Mouse (Mus musculus) thymus, adult 18-20 months (tissue): ENCODE results near the gene Defb15.
"Not testable (repeated sequence)": the region's sequence is repeated elsewhere in the genome, so short reads cannot be mapped to it uniquely, and the experiment has no call there.

ENCODE experiments used
- DNase-seq, 2 experiments: peaks; one replicate each; pipeline ENCODE4 v3.0.0; 2022; ENCODE audit warnings: mixed read lengths in 2 of 2

Defb15 gene

GRCm38 (mm10) chr8:21932610-21933009 is at the start of gene Defb15:
Gene Defb15 (minus strand): TSS chr8:21932710.
- DNase-seq, result no peak

- DNase-seq, result no peak
Observed at GRCm38 (mm10) chr8:21981664-21982337, 49.3 kb upstream of the Defb15 start.

GRCm38 (mm10) chr8:21978193-21978592 is 45.7 kb upstream of the Defb15 start:
- no peak for DNase-seq

- no peak for DNase-seq
Observed at GRCm38 (mm10) chr8:21969475-21969874, 37.0 kb upstream of the Defb15 start, which contains the start of gene Ccdc70. Gene Ccdc70 (plus strand): TSS chr8:21969775.

- DNase-seq, result no peak
Observed at GRCm38 (mm10) chr8:21966646-21967045, 34.1 kb upstream of the Defb15 start.

GRCm38 (mm10) chr8:21958414-21958813 is 25.9 kb upstream of the Defb15 start, which contains the start of gene Fam90a1a:
Gene Fam90a1a (plus strand): TSS chr8:21958714.
- no peak for DNase-seq

GRCm38 (mm10) chr8:21956336-21956735 is 23.8 kb upstream of the Defb15 start:
- no peak for DNase-seq

GRCm38 (mm10) chr8:21955321-21955720 is 22.8 kb upstream of the Defb15 start:
- no peak for DNase-seq

- no peak for DNase-seq
Observed at GRCm38 (mm10) chr8:21947311-21948017, 15.0 kb upstream of the Defb15 start.

- no peak for DNase-seq
Observed at GRCm38 (mm10) chr8:21946462-21946861, 14.0 kb upstream of the Defb15 start, which contains the start of gene Defb13. Gene Defb13 (plus strand): TSS chr8:21946762.

GRCm38 (mm10) chr8:21938052-21938451 is 5.5 kb upstream of the Defb15 start, which contains the start of gene Defb35:
Gene Defb35 (plus strand): TSS chr8:21938352.
- not testable (repeated sequence) for DNase-seq

- not testable (repeated sequence) for DNase-seq
Observed at GRCm38 (mm10) chr8:21930754-21931153, 1.8 kb downstream of the Defb15 start.

GRCm38 (mm10) chr8:21915625-21916024 is 16.9 kb downstream of the Defb15 start:
- DNase-seq, result no peak

- no peak for DNase-seq
Observed at GRCm38 (mm10) chr8:21912554-21912953, 20.0 kb downstream of the Defb15 start.

- no peak for DNase-seq
Observed at GRCm38 (mm10) chr8:21911931-21912330, 20.6 kb downstream of the Defb15 start.

GRCm38 (mm10) chr8:21906290-21906689 is 26.2 kb downstream of the Defb15 start, which contains the start of gene Defb11:
Gene Defb11 (minus strand): TSS chr8:21906412.
- DNase-seq, result not testable (repeated sequence)

GRCm38 (mm10) chr8:21885321-21885720 is 47.2 kb downstream of the Defb15 start, which contains the start of gene Defb9:
Gene Defb9 (minus strand): TSS chr8:21885421.
- DNase-seq, result not testable (repeated sequence)
